Mouse (Mus musculus) thymus, adult 2 months (tissue): ENCODE results near the gene Creg1.

Source experiments
- CTCF ChIP-seq: fragments of 200-500 bp; IDR thresholded peaks from 2 replicates; pipeline ENCODE4 v1.5.1; 2012; ENCODE audit warnings: mild to moderate bottlenecking, control low read depth, low read length, moderate library complexity, borderline replicate concordance; ENCODE audit not compliant: control insufficient read depth, poor library complexity, insufficient read depth; ENCODE audit errors: extremely low read depth
- POLR2A ChIP-seq: fragments of 200-500 bp; IDR thresholded peaks from 2 replicates; pipeline ENCODE4 v1.6.1; 2012; ENCODE audit warnings: mild to moderate bottlenecking, low read length, control low read depth, moderate library complexity; ENCODE audit not compliant: control insufficient read depth, poor library complexity, insufficient read depth; ENCODE audit errors: extremely low read depth

- TF ChIP-seq CTCF = no peak
- no peak for TF ChIP-seq POLR2A
Observed at GRCm38 (mm10) chr1:165781426-165781825, 17.9 kb downstream of the Creg1 start.
